Mouse (Mus musculus) kidney, adult 2 months (tissue): ENCODE measurements around the gene Tlr13.

Experiments
- CTCF ChIP-seq: fragments of 200-500 bp; conservative IDR thresholded peaks from 2 replicates; pipeline ENCODE4 v1.5.1; 2011; ENCODE audit warnings: low read depth, mild to moderate bottlenecking, control low read depth, low read length, moderate library complexity, mixed read lengths; ENCODE audit not compliant: insufficient read depth, insufficient read length
- POLR2A ChIP-seq: fragments of 200-500 bp; IDR thresholded peaks from one replicate; pipeline ENCODE4 v1.6.1; 2011; ENCODE audit warnings: low read depth, low read length, control low read depth

- TF ChIP-seq CTCF (no peak), POLR2A (no peak)
These were observed 22.1 kb downstream of the Tlr13 start for GRCm38 (mm10) chrX:106165089-106165488.
